Mouse (Mus musculus): Measurements from ENCODE around the gene Srsf2.
"Not testable (repeated sequence)": the region's sequence is repeated elsewhere in the genome, so short reads cannot be mapped to it uniquely, and the experiment has no call there.

The Srsf2 gene

GRCm38 (mm10) chr11:116827534-116828165, 25.2 kb downstream of the Srsf2 start, which contains the start of gene Mxra7:
TSS of gene Mxra7 (minus strand) at chr11:116828046.
- peak; percentile 75 for DNase-seq (ENCODE audit: low read depth, low spot score)

GRCm38 (mm10) chr11:116826550-116827504, 26.1 kb downstream of the Srsf2 start:
- DNase-seq (ENCODE audit: low read depth, low spot score) = no peak

GRCm38 (mm10) chr11:116825230-116825629, 27.7 kb downstream of the Srsf2 start:
- DNase-seq (ENCODE audit: low read depth, low spot score) = no peak

- not testable (repeated sequence) for DNase-seq (ENCODE audit: low read depth, low spot score)
These were observed 29.0 kb downstream of the Srsf2 start for GRCm38 (mm10) chr11:116823885-116824284.

GRCm38 (mm10) chr11:116823255-116823654, 29.6 kb downstream of the Srsf2 start:
- no peak for DNase-seq (ENCODE audit: low read depth, low spot score)

GRCm38 (mm10) chr11:116822626-116823025, 30.3 kb downstream of the Srsf2 start:
- DNase-seq (ENCODE audit: low read depth, low spot score) = no peak

GRCm38 (mm10) chr11:116822215-116822614, 30.7 kb downstream of the Srsf2 start:
- no peak for DNase-seq (ENCODE audit: low read depth, low spot score)

- no peak for DNase-seq (ENCODE audit: low read depth, low spot score)
These were observed 31.6 kb downstream of the Srsf2 start for GRCm38 (mm10) chr11:116821057-116821940.

GRCm38 (mm10) chr11:116819932-116820593, 32.8 kb downstream of the Srsf2 start:
- DNase-seq (ENCODE audit: low read depth, low spot score) = no peak

- no peak for DNase-seq (ENCODE audit: low read depth, low spot score)
These were observed 34.2 kb downstream of the Srsf2 start for GRCm38 (mm10) chr11:116818722-116819121.

- no peak for DNase-seq (ENCODE audit: low read depth, low spot score)
These were observed 35.3 kb downstream of the Srsf2 start for GRCm38 (mm10) chr11:116817567-116817966.

- DNase-seq (ENCODE audit: low read depth, low spot score) = no peak
These were observed 36.1 kb downstream of the Srsf2 start for GRCm38 (mm10) chr11:116816769-116817168.

- DNase-seq (ENCODE audit: low read depth, low spot score) = no peak
These were observed 37.9 kb downstream of the Srsf2 start for GRCm38 (mm10) chr11:116814884-116815415.

GRCm38 (mm10) chr11:116814076-116814883, 38.6 kb downstream of the Srsf2 start:
- DNase-seq (ENCODE audit: low read depth, low spot score) = peak; percentile 77

- DNase-seq (ENCODE audit: low read depth, low spot score) = no peak
These were observed 39.3 kb downstream of the Srsf2 start for GRCm38 (mm10) chr11:116813610-116814009.

- no peak for DNase-seq (ENCODE audit: low read depth, low spot score)
These were observed 39.9 kb downstream of the Srsf2 start for GRCm38 (mm10) chr11:116812793-116813529.

GRCm38 (mm10) chr11:116810983-116811901, 41.7 kb downstream of the Srsf2 start:
- peak; percentile 89 for DNase-seq (ENCODE audit: low read depth, low spot score)

GRCm38 (mm10) chr11:116810528-116810927, 42.4 kb downstream of the Srsf2 start:
- no peak for DNase-seq (ENCODE audit: low read depth, low spot score)
